Mouse (Mus musculus) lung, embryonic 14.5 days (tissue): ENCODE measurements around the gene Stom. TPM values are rescaled to one million over a fixed set of nuclear protein-coding genes. Genes with fewer than 3 reads are reported as not detected.

Source experiments
- ATAC-seq: fragments of 200-750 bp; cut with Nextera tagmentation; 2 replicates; pipeline ENCODE4 v1.8.0; 2017; ENCODE audit warnings: mild to moderate bottlenecking, moderate TSS enrichment, moderate library complexity; ENCODE audit not compliant: insufficient read depth
- DNase-seq: peaks from one replicate; pipeline ENCODE4 v3.0.0-alpha.2; 2015
- H3K27ac ChIP-seq: fragments of 300-500 bp; sonication (generic); 2 replicates; pipeline ENCODE4 v1.5.1; 2014; ENCODE audit warnings: low read depth, mild to moderate bottlenecking, moderate library complexity
- H3K27me3 ChIP-seq: fragments of 300-500 bp; sonication (generic); 2 replicates; pipeline ENCODE4 v1.6.1; 2014; ENCODE audit warnings: low read length, control low read depth; ENCODE audit not compliant: insufficient read depth
- H3K36me3 ChIP-seq: fragments of 300-500 bp; sonication (generic); 2 replicates; pipeline ENCODE4 v1.6.1; 2014; ENCODE audit warnings: control low read depth; ENCODE audit not compliant: insufficient read depth
- H3K4me1 ChIP-seq: fragments of 300-500 bp; sonication (generic); 2 replicates; pipeline ENCODE4 v1.6.1; 2014; ENCODE audit warnings: antibody characterized with exemption, control low read depth; ENCODE audit not compliant: insufficient read depth
- H3K4me2 ChIP-seq: fragments of 300-500 bp; sonication (generic); 2 replicates; pipeline ENCODE4 v1.6.1; 2014; ENCODE audit warnings: mild to moderate bottlenecking
- H3K4me3 ChIP-seq: fragments of 300-500 bp; sonication (generic); 2 replicates; pipeline ENCODE4 v1.5.1; 2014; ENCODE audit warnings: low read depth, low read length
- H3K9ac ChIP-seq: fragments of 300-500 bp; sonication (generic); 2 replicates; pipeline ENCODE4 v1.6.1; 2014
- H3K9me3 ChIP-seq: fragments of 300-500 bp; sonication (generic); 2 replicates; pipeline ENCODE4 v1.6.1; 2016; ENCODE audit warnings: low read depth, low read length, control low read depth
- CTCF ChIP-seq: IDR thresholded peaks from 2 replicates; pipeline ENCODE4 v1.5.1; 2016; ENCODE audit warnings: antibody characterized with exemption, low read depth
- WGBS: fragments of 180-500 bp; shearing (Covaris S2); extraction: QIAGEN DNeasy Blood & Tissue Kit; methylation state at CpG from one replicate; pipeline ENCODE4 v1.1.7; 2014; 5-methylcytosine and 5-hydroxymethylcytosine counted together
- polyA plus RNA-seq: library from polyadenylated mRNA; unstranded; fragments of >200 nt; fragmentation: Nextera tagmentation; extraction: Ambion mirVana; gene quantifications from 2 replicates; pipeline ENCODE4 v1.2.1, GENCODE M21; 2014

Stom gene
- polyA plus RNA-seq, 1 experiment from 2014 or later: 30.6 TPM

DNA sequence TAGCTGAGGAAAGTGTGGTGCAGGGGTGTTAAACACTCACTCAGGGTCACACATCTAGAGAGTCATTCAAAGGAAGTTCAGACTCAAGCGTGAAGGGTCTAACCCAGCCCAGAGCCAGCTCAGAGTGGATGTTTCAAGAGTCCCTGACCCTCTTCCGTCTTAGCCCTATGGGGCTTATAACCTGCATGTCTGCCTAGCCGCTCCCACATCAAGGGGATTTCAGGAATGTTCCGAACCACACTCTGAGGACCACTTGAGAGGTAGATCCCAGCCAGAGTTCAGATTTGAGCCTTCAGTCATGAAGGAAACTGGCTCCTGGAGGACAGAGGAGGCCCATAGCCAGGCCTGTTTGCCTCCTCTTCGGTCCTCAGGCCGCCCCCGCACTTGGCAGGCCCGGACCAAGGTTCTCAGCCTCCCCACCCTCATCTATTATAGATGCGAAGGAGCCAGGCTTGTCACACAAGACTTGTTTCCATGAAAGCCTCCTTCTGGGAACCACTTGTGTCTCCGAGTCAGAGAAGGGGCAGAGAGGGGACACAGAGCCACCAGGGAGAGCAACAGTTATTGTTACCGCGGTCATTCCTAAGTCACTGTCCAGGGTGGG is 49.7 kb downstream of the Stom start:
- 57% methylated on average over 12 of the region's 12 CpGs for WGBS
- DNase-seq (peak; percentile 59), ATAC-seq (peak; percentile 55)
- Histone ChIP-seq H3K36me3 (no peaks in the 10 kb centered on the region), H3K27me3 (peaks cover 14% of the 10 kb centered on the region; the same call in 1 of the 2 replicates), H3K4me2 (no peak overlapping the region), H3K9me3 (no peaks in the 10 kb centered on the region), H3K4me3 (no peak overlapping the region), H3K27ac (peak overlapping the region; percentile 79), H3K4me1 (0 out of 2 replicates have a peak, but pooled peaks cover 6% of the 10 kb centered on the region), H3K9ac (no peak overlapping the region)
- TF ChIP-seq CTCF: no peak

DNA sequence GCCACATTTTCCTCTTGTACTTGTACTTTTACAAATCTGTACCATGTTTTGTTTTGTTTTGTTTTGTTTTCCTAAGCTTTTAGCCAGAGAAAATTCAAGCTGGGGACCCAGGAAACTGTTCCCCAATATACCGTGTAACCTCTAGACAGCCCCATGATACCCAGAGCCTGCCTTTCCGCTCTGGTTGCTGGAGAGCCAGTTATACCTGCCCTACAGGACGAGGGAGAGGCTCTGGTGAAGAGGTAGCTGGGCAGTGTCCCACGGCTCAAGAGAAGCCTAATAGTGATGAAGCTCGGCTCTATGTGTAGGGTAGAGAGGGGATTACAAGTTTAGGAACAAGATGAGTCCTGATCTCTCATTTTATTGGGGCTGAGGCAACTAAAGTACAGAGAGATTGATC is 51.6 kb downstream of the Stom start:
- Histone ChIP-seq H3K4me2 (no peak overlapping the region), H3K4me3 (no peak overlapping the region), H3K4me1 (0 out of 2 replicates have a peak, but pooled peaks cover 8% of the 10 kb centered on the region), H3K9me3 (no peaks in the 10 kb centered on the region), H3K36me3 (no peaks in the 10 kb centered on the region), H3K9ac (no peak overlapping the region), H3K27ac (no peak overlapping the region), H3K27me3 (peaks cover 15% of the 10 kb centered on the region; the same call in 1 of the 2 replicates)
- TF ChIP-seq CTCF: no peak
- ATAC-seq: no peak
- no peak for DNase-seq
- WGBS: 68% methylated on average over 5 of the region's 5 CpGs

DNA sequence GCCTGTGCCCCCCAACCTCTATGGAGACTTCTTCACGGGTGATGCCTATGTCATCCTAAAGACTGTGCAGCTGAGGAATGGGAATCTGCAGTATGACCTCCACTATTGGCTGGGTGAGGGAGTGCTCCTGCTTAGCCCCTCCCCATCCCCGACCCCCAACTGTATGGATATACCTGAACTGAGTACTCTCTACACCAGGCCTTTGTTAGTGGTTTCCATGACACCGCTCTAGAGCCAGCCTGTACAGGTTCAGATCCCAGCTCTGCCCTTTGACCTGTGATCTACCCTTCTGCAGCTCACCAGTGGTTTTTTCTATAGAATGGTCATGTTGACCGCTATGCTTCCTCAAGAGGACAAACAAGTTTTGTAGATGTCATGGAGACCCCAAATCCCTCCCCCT is 52.8 kb downstream of the Stom start:
- Histone ChIP-seq H3K9ac (no peak overlapping the region), H3K4me2 (no peak overlapping the region), H3K27me3 (peaks cover 15% of the 10 kb centered on the region; the same call in 1 of the 2 replicates), H3K4me1 (0 out of 2 replicates have a peak, but pooled peaks cover 8% of the 10 kb centered on the region), H3K27ac (no peak overlapping the region), H3K4me3 (no peak overlapping the region), H3K36me3 (no peaks in the 10 kb centered on the region), H3K9me3 (no peaks in the 10 kb centered on the region)
- DNase-seq (no peak), ATAC-seq (peak; percentile 11; the same call in 1 of the 2 replicates)
- no peak for TF ChIP-seq CTCF
- 66% methylated on average over 4 of the region's 4 CpGs for WGBS

DNA sequence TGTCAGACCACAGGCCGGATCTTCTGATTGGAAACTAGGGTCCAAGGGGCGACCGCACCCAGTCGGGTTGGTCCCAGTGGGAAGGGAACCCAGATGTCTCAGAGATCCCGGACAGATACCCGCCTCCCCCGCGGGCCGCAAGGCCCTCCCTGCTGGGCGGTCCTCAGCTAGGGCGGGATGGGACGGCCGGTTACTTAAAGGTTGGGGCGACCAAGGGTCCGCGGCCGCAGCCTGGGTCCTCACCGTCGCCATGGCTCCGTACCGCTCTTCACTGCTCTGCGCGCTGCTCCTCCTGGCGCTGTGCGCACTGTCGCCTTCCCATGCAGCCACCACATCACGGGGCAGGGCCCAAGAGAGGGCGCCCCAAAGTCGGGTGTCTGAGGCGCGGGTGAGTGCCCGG is 54.6 kb downstream of the Stom start:
- peaks cover 13% of the 10 kb centered on the region for H3K4me1 ChIP-seq
- TF ChIP-seq CTCF: no peak
- no peaks in the 10 kb centered on the region for H3K9me3 ChIP-seq
- H3K27ac ChIP-seq: no peak overlapping the region
- peak overlapping the region; percentile 54 for H3K9ac ChIP-seq
- H3K4me3 ChIP-seq: peak overlapping the region; percentile 44
- H3K36me3 ChIP-seq: no peaks in the 10 kb centered on the region
- peak overlapping the region; percentile 75 for H3K4me2 ChIP-seq
- WGBS: 1% methylated on average over 32 of the region's 32 CpGs
- H3K27me3 ChIP-seq: peaks cover 15% of the 10 kb centered on the region; the same call in 1 of the 2 replicates
- DNase-seq (peak; percentile 58), ATAC-seq (peak; percentile 38; the same call in 1 of the 2 replicates)

DNA sequence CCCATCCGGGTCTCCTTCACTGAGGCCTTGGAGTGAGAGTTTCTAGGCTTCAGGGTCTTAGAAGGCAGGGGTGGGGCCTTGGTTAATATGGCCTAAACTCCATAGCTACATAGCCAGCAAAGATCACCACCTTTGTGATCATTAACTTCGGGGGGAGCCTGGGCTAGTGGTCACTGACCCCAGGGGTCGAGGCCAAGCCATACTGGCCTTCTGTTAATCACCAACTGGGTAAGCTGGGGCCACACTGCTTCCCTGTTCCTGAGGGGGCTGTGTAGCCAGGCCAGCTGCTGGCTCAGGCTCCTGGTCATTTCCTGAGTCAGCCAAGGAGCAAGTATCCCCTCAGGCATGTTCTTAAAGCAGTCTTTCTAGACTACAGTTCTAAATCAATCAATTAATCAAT is 56.8 kb downstream of the Stom start:
- Histone ChIP-seq H3K36me3 (no peaks in the 10 kb centered on the region), H3K9ac (no peak overlapping the region), H3K4me1 (peaks cover 15% of the 10 kb centered on the region), H3K9me3 (no peaks in the 10 kb centered on the region), H3K4me2 (no peak overlapping the region), H3K4me3 (no peak overlapping the region), H3K27me3 (peaks cover 15% of the 10 kb centered on the region; the same call in 1 of the 2 replicates), H3K27ac (no peak overlapping the region)
- no peak for ATAC-seq
- TF ChIP-seq CTCF: no peak
- DNase-seq: no peak
- WGBS: 63% methylated on average over 3 of the region's 3 CpGs

DNA sequence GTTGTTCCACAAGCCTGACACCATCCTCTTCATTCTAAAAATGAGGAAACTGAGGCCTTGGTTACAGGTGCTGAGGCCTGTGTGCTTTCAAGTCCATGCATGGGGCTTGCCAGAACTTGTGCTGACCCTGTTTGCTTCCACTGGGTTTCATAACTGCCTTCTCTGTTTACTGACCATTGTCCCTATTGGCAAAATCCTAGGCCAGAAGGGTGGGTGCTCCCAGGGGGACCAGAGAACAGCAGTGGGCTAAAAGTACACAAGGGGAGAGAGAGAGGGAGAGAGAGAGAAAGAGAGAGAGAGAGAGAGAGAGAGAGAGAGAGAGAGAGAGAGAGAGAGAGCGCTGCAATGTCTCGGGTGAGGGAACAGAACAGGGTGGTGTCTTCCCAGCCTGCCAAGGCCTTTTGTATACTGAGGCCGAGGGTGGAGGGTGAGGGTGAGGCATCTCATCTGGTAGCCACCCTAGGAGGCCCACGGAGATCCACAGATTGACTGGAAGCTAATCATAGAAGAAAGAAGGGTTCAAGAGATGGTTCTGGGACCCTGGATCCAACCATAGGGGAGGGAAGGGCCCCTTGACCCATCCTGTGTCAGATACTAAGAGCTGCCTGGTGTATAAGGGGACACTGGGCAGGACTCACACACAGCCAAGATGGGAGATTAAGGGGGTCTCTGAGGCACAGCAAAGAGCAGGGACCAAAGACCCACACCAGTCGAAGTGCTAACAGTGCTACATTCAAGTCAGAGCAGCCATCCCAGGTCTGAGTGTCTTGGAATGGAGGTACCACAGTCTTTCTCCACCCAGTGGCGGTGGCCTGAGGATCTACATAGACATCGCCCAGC is 58.2 kb downstream of the Stom start:
- Histone ChIP-seq H3K9me3 (no peaks in the 10 kb centered on the region), H3K4me2 (no peak overlapping the region), H3K4me1 (peaks cover 16% of the 10 kb centered on the region), H3K27me3 (peaks cover 14% of the 10 kb centered on the region; the same call in 1 of the 2 replicates), H3K9ac (no peak overlapping the region), H3K27ac (peak overlapping the region; percentile 79; the same call in 1 of the 2 replicates), H3K4me3 (no peak overlapping the region), H3K36me3 (no peaks in the 10 kb centered on the region)
- 72% methylated on average over 7 of the region's 7 CpGs for WGBS
- TF ChIP-seq CTCF: no peak
- ATAC-seq (no peak), DNase-seq (no peak)

DNA sequence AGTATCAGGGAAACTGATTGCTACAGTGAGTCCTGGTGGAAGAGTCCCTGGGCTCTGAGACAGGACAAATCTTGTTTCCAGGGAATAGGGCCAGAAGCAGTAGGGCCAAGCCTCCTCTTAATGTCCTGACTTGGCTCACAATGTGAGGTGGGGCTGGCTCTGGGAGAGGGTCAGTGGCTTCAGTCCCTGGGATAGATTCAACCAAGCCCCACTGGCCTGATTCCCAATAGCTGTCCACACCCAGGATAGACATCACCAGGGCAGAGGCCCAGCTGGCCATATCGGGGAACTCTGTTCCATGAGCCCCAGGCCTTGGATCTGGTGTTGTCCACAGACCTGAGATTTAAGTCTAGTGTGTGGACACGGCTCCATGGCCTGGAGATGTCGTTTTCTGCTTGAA is 59.1 kb downstream of the Stom start:
- Histone ChIP-seq H3K27me3 (peaks cover 6% of the 10 kb centered on the region; the same call in 1 of the 2 replicates), H3K4me1 (peaks cover 19% of the 10 kb centered on the region), H3K36me3 (no peaks in the 10 kb centered on the region), H3K27ac (peak overlapping the region; percentile 79), H3K9me3 (no peaks in the 10 kb centered on the region), H3K4me3 (no peak overlapping the region), H3K9ac (no peak overlapping the region), H3K4me2 (no peak overlapping the region)
- DNase-seq: peak; percentile 82
- ATAC-seq: peak; percentile 64
- WGBS: 59% methylated on average over 3 of the region's 3 CpGs
- TF ChIP-seq CTCF: no peak
